Mouse (Mus musculus): ENCODE measurements around the gene Zwilch. TPM values are rescaled to one million over a fixed set of nuclear protein-coding genes. Genes with fewer than 3 reads are reported as not detected.
"Not testable (repeated sequence)": the region's sequence is repeated elsewhere in the genome, so short reads cannot be mapped to it uniquely, and the experiment has no call there.

The Zwilch gene
- polyA plus RNA-seq, 1 experiment from 2014 or later: 4.1 TPM

DNA sequence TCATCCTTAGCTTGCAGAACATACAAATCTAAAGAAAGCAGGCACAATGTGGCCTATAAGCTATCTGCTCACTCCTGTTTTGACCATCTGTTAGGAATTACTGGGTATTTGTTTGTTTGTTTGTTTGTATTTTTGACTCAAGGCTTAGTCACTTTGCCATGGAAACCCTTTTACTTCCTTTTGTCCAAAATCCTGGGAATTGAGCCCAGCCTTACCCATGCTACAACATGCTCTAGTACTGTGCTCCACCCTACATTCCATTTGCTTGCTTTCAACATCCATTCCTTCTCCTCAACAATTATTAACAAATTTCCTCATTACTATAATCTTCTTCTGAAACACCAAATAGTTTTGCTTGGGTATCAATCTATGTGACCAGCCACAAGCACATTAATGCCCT lies 30.0 kb upstream of the Zwilch start:
- no peaks in the 10 kb centered on the region for H3K27me3 ChIP-seq (ENCODE audit: control insufficient read depth, insufficient read depth, low read length)
- H3K9me3 ChIP-seq (ENCODE audit: control insufficient read depth, low read length): no peaks in the 10 kb centered on the region
- no peak for ATAC-seq (ENCODE audit: low FRiP score, low TSS enrichment)
- H3K36me3 ChIP-seq (ENCODE audit: control insufficient read depth, insufficient read depth, low read length): no peaks in the 10 kb centered on the region
- no peak overlapping the region for H3K4me2 ChIP-seq (replicated peaks; ENCODE audit: low read depth)
- H3K9ac ChIP-seq (ENCODE audit: low read length): no peak overlapping the region
- no peaks in the 10 kb centered on the region for H3K4me1 ChIP-seq (replicated peaks; ENCODE audit: control insufficient read depth, insufficient read depth)
- no peak for DNase-seq (ENCODE audit: low spot score)
- no peak overlapping the region for H3K4me3 ChIP-seq (ENCODE audit: low read depth, low read length)
- TF ChIP-seq CTCF (IDR thresholded peaks at IDR 0.05; ENCODE audit: low read depth) (no peak), EP300 (optimal IDR thresholded peaks at IDR 0.05) (no peak)
- H3K27ac ChIP-seq (replicated peaks): peak overlapping the region; percentile 69

GRCm38 (mm10) chr9:64202331-64202730 lies 29.4 kb upstream of the Zwilch start:
- H3K9me3 ChIP-seq (ENCODE audit: control insufficient read depth, low read length): no peaks in the 10 kb centered on the region
- DNase-seq (ENCODE audit: low spot score): no peak
- H3K9ac ChIP-seq (ENCODE audit: low read length): no peak overlapping the region
- ATAC-seq (ENCODE audit: low FRiP score, low TSS enrichment): peak; percentile 40
- TF ChIP-seq EP300 (optimal IDR thresholded peaks at IDR 0.05) (no peak), CTCF (IDR thresholded peaks at IDR 0.05; ENCODE audit: low read depth) (no peak)
- no peak overlapping the region for H3K4me3 ChIP-seq (ENCODE audit: low read depth, low read length)
- no peak overlapping the region for H3K4me2 ChIP-seq (replicated peaks; ENCODE audit: low read depth)
- no peaks in the 10 kb centered on the region for H3K36me3 ChIP-seq (ENCODE audit: control insufficient read depth, insufficient read depth, low read length)
- no peaks in the 10 kb centered on the region for H3K27me3 ChIP-seq (ENCODE audit: control insufficient read depth, insufficient read depth, low read length)
- H3K27ac ChIP-seq (replicated peaks): peak overlapping the region; percentile 69
- H3K4me1 ChIP-seq (replicated peaks; ENCODE audit: control insufficient read depth, insufficient read depth): no peaks in the 10 kb centered on the region

DNA sequence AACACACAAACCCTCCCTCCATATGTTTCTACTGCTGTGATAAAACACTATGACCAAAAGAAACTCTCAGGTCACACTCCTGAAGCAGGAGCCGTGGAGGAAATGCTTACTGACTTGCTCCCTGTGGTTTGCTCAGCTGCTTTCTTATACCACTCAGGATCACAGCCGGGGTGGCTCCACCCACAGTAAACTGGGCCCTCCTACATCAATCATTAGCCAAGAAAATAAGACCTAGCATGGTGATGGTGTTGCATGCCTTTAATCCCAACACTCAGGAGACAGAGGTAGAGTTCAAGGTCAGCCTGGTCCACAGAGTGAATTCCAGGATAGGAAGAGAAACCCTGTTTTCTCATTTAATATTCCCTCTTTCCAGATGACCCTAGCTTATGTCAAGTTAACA lies 27.0 kb upstream of the Zwilch start:
- ATAC-seq (ENCODE audit: low FRiP score, low TSS enrichment): peak; percentile 82
- 51% methylated on average over 2 of the region's 2 CpGs for WGBS
- H3K4me2 ChIP-seq (replicated peaks; ENCODE audit: low read depth): no peak overlapping the region
- no peak overlapping the region for H3K9ac ChIP-seq (ENCODE audit: low read length)
- H3K4me1 ChIP-seq (replicated peaks; ENCODE audit: control insufficient read depth, insufficient read depth): no peaks in the 10 kb centered on the region
- peak overlapping the region; percentile 79 for H3K27ac ChIP-seq (replicated peaks)
- H3K27me3 ChIP-seq (ENCODE audit: control insufficient read depth, insufficient read depth, low read length): no peaks in the 10 kb centered on the region
- no peaks in the 10 kb centered on the region for H3K36me3 ChIP-seq (ENCODE audit: control insufficient read depth, insufficient read depth, low read length)
- peak; percentile 73 for DNase-seq (ENCODE audit: low spot score)
- TF ChIP-seq CTCF (IDR thresholded peaks at IDR 0.05; ENCODE audit: low read depth) (no peak), EP300 (optimal IDR thresholded peaks at IDR 0.05) (no peak)
- no peaks in the 10 kb centered on the region for H3K9me3 ChIP-seq (ENCODE audit: control insufficient read depth, low read length)
- no peak overlapping the region for H3K4me3 ChIP-seq (ENCODE audit: low read depth, low read length)

- WGBS: 64% methylated on average over 7 of the region's 7 CpGs
- H3K27me3 ChIP-seq (ENCODE audit: control insufficient read depth, insufficient read depth, low read length); H3K4me1 ChIP-seq (replicated peaks; ENCODE audit: control insufficient read depth, insufficient read depth); H3K36me3 ChIP-seq (ENCODE audit: control insufficient read depth, insufficient read depth, low read length); H3K4me2 ChIP-seq (replicated peaks; ENCODE audit: low read depth); H3K9me3 ChIP-seq (ENCODE audit: control insufficient read depth, low read length); H3K4me3 ChIP-seq (ENCODE audit: low read depth, low read length); H3K9ac ChIP-seq (ENCODE audit: low read length): not testable (repeated sequence)
- H3K27ac ChIP-seq (replicated peaks): peak overlapping the region; percentile 79
- DNase-seq (ENCODE audit: low spot score) (peak; percentile 68), ATAC-seq (ENCODE audit: low FRiP score, low TSS enrichment) (peak; percentile 27)
Observed at GRCm38 (mm10) chr9:64198763-64199418, 26.0 kb upstream of the Zwilch start.

DNA sequence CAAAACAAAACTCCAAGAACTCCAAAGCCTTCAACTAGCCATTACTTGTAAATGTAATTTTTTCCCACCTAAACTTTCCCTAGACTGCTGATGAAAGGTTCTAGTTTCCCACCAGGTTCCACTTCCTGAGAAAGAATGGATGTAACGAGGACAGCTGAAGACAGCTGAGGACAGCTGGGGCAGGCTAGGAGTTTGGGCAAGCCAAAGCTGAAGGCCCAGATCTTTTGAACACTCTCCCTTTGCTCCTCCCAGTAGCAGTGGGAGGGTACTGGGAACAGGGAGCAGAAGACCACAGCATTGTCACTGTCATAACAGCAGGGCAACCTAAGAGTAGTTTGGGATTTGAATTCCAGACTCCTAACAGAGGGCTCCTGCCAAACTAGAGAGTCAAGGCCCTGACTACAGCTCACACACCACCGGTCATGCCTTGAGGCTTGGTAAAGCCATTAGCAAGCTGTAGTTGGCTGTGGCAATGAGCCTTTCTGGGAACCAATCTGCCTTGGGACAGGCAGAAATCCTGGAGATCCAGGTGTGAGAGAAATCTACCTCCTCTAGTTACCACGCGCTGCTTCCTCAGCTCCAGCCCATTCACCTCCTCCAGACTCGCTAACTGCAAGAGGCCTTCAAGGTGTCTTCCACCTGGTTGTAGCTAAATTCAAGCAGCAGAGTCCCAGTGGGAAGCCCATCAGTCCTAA lies 25.3 kb upstream of the Zwilch start:
- no peaks in the 10 kb centered on the region for H3K27me3 ChIP-seq (ENCODE audit: control insufficient read depth, insufficient read depth, low read length)
- H3K9ac ChIP-seq (ENCODE audit: low read length): no peak overlapping the region
- H3K27ac ChIP-seq (replicated peaks): peak overlapping the region; percentile 73
- 0 out of 2 replicates have a peak, but pooled peaks cover 5% of the 10 kb centered on the region for H3K36me3 ChIP-seq (ENCODE audit: control insufficient read depth, insufficient read depth, low read length)
- no peak overlapping the region for H3K4me3 ChIP-seq (ENCODE audit: low read depth, low read length)
- no peak overlapping the region for H3K4me2 ChIP-seq (replicated peaks; ENCODE audit: low read depth)
- DNase-seq (ENCODE audit: low spot score) (no peak), ATAC-seq (ENCODE audit: low FRiP score, low TSS enrichment) (no peak)
- no peak for TF ChIP-seq CTCF (IDR thresholded peaks at IDR 0.05; ENCODE audit: low read depth)
- TF ChIP-seq EP300 (optimal IDR thresholded peaks at IDR 0.05): no peak
- H3K4me1 ChIP-seq (replicated peaks; ENCODE audit: control insufficient read depth, insufficient read depth): no peaks in the 10 kb centered on the region
- 94% methylated on average over 5 of the region's 5 CpGs for WGBS
- no peaks in the 10 kb centered on the region for H3K9me3 ChIP-seq (ENCODE audit: control insufficient read depth, low read length)

- peaks cover 9% of the 10 kb centered on the region for H3K36me3 ChIP-seq (ENCODE audit: control insufficient read depth, insufficient read depth, low read length)
- no peaks in the 10 kb centered on the region for H3K27me3 ChIP-seq (ENCODE audit: control insufficient read depth, insufficient read depth, low read length)
- ATAC-seq (ENCODE audit: low FRiP score, low TSS enrichment) (no peak), DNase-seq (ENCODE audit: low spot score) (no peak)
- TF ChIP-seq EP300 (optimal IDR thresholded peaks at IDR 0.05) (no peak), CTCF (IDR thresholded peaks at IDR 0.05; ENCODE audit: low read depth) (no peak)
- H3K27ac ChIP-seq (replicated peaks): no peak overlapping the region
- no peak overlapping the region for H3K4me3 ChIP-seq (ENCODE audit: low read depth, low read length)
- no peaks in the 10 kb centered on the region for H3K4me1 ChIP-seq (replicated peaks; ENCODE audit: control insufficient read depth, insufficient read depth)
- no peak overlapping the region for H3K9ac ChIP-seq (ENCODE audit: low read length)
- H3K9me3 ChIP-seq (ENCODE audit: control insufficient read depth, low read length): no peaks in the 10 kb centered on the region
- no peak overlapping the region for H3K4me2 ChIP-seq (replicated peaks; ENCODE audit: low read depth)
- 82% methylated on average over 8 of the region's 8 CpGs for WGBS
Observed at GRCm38 (mm10) chr9:64197524-64197923, 24.6 kb upstream of the Zwilch start.

All from stomach, postnatal 0 days (tissue).